Mouse (Mus musculus) MEL (cell line): ENCODE results near the gene Gm11595. TPM values are rescaled to one million over a fixed set of nuclear protein-coding genes. Genes with fewer than 3 reads are reported as not detected.

Experiments used
- DNase-seq: peaks from one replicate; pipeline ENCODE4 v3.0.0; 2011; ENCODE audit warnings: low read depth, low spot score
- H3K27ac ChIP-seq: 2 replicates; pipeline ENCODE4 v1.5.1; 2012; ENCODE audit warnings: low read depth, mild to moderate bottlenecking, control low read depth, low read length, moderate library complexity; ENCODE audit not compliant: control insufficient read depth
- H3K27me3 ChIP-seq, 2 experiments: fragments of 150-350 bp in 1 of 2; sonication (generic) in 1 of 2; 2 replicates each; pipeline ENCODE4 v1.6.1; 2012; ENCODE audit warnings: low read length in 2 of 2, mild to moderate bottlenecking in 2 of 2, improper control_type of control experiment in 1 of 2, moderate library complexity in 1 of 2; ENCODE audit not compliant: insufficient read depth in 2 of 2, control insufficient read depth in 1 of 2
- H3K36me3 ChIP-seq, 2 experiments: 2 replicates each; pipeline ENCODE4 v1.6.1; 2012 to 2014; ENCODE audit warnings: low read length in 2 of 2, improper control_type of control experiment in 1 of 2, inconsistent platforms in 1 of 2, mild to moderate bottlenecking in 1 of 2; ENCODE audit not compliant: insufficient read depth in 2 of 2, control insufficient read depth in 1 of 2
- H3K4me1 ChIP-seq, 2 experiments: fragments of 150-350 bp in 1 of 2; sonication (generic) in 1 of 2; 2 replicates each; pipeline ENCODE4 v1.6.1; 2012; ENCODE audit warnings: low read length in 2 of 2, improper control_type of control experiment in 1 of 2, mild to moderate bottlenecking in 1 of 2; ENCODE audit not compliant: insufficient read depth in 2 of 2, control insufficient read depth in 1 of 2
- H3K4me3 ChIP-seq, 2 experiments: fragments of 150-350 bp in 1 of 2; sonication (generic) in 1 of 2; 2 replicates each; pipeline ENCODE4 v1.5.1; 2012; ENCODE audit warnings: low read depth in 2 of 2, low read length in 2 of 2, mild to moderate bottlenecking in 2 of 2, moderate library complexity in 2 of 2, control low read depth in 1 of 2, improper control_type of control experiment in 1 of 2; ENCODE audit not compliant: control insufficient read depth in 1 of 2, insufficient read depth in 1 of 2
- H3K79me2 ChIP-seq: 2 replicates; pipeline ENCODE4 v1.6.1; 2012; ENCODE audit warnings: mild to moderate bottlenecking, low read length, moderate library complexity; ENCODE audit not compliant: control insufficient read depth, poor library complexity, insufficient read depth
- H3K9ac ChIP-seq: 2 replicates; pipeline ENCODE4 v1.6.1; 2012; ENCODE audit warnings: low read depth, mild to moderate bottlenecking, control low read depth, low read length, moderate library complexity; ENCODE audit not compliant: control insufficient read depth, poor library complexity, severe bottlenecking
- H3K9me3 ChIP-seq: fragments of 150-350 bp; sonication (generic); replicated peaks from 2 replicates; pipeline ENCODE4 v1.6.1; 2012; ENCODE audit warnings: mild to moderate bottlenecking, low read length, improper control_type of control experiment, moderate library complexity; ENCODE audit not compliant: insufficient read depth
- BHLHE40 ChIP-seq: IDR thresholded peaks from 2 replicates; pipeline ENCODE4 v1.6.1; 2012; ENCODE audit warnings: low read depth, mild to moderate bottlenecking, inconsistent platforms, low read length, improper control_type of control experiment, borderline replicate concordance
- CTCF ChIP-seq, 3 experiments: IDR thresholded peaks in 2 of 3; conservative IDR thresholded peaks in 1 of 3; 2 replicates each; pipeline ENCODE4 v1.5.1; 2011 to 2012; ENCODE audit warnings: low read length in 3 of 3, low read depth in 2 of 3, mild to moderate bottlenecking in 2 of 3, improper control_type of control experiment in 1 of 3, inconsistent platforms in 1 of 3, mixed read lengths in 1 of 3, moderate library complexity in 1 of 3; ENCODE audit not compliant: control insufficient read depth in 1 of 3, insufficient read depth in 1 of 3, poor library complexity in 1 of 3, severe bottlenecking in 1 of 3
- E2F4 ChIP-seq: IDR thresholded peaks from 2 replicates; pipeline ENCODE4 v1.6.1; 2011; ENCODE audit warnings: low read depth, low read length, improper control_type of control experiment, borderline replicate concordance
- ETS1 ChIP-seq: IDR thresholded peaks from 2 replicates; pipeline ENCODE4 v1.6.1; 2012; ENCODE audit warnings: low read depth, mild to moderate bottlenecking, inconsistent platforms, low read length, improper control_type of control experiment, moderate library complexity
- GATA1 ChIP-seq: IDR thresholded peaks from 2 replicates; pipeline ENCODE4 v1.6.1; 2011; ENCODE audit warnings: low read depth, low read length, improper control_type of control experiment
- MAFK ChIP-seq: IDR thresholded peaks from 2 replicates; pipeline ENCODE4 v1.6.1; 2011; ENCODE audit warnings: low read depth, mild to moderate bottlenecking, low read length, improper control_type of control experiment, borderline replicate concordance
- MAZ ChIP-seq: IDR thresholded peaks from 2 replicates; pipeline ENCODE4 v1.6.1; 2012; ENCODE audit warnings: low read depth, mild to moderate bottlenecking, inconsistent platforms, low read length, improper control_type of control experiment
- MEF2A ChIP-seq: IDR thresholded peaks from 2 replicates; pipeline ENCODE4 v1.6.1; 2014; ENCODE audit warnings: low read depth, mild to moderate bottlenecking, inconsistent platforms, low read length, improper control_type of control experiment; ENCODE audit not compliant: poor library complexity, insufficient replicate concordance, severe bottlenecking; ENCODE audit errors: extremely low read depth
- MXI1 ChIP-seq: IDR thresholded peaks from 2 replicates; pipeline ENCODE4 v1.6.1; 2011; ENCODE audit warnings: mild to moderate bottlenecking, low read depth, low read length, improper control_type of control experiment
- MYB ChIP-seq: IDR thresholded peaks from 2 replicates; pipeline ENCODE4 v1.6.1; 2011; ENCODE audit warnings: mild to moderate bottlenecking, low read depth, low read length, improper control_type of control experiment
- MYC ChIP-seq: IDR thresholded peaks from 2 replicates; pipeline ENCODE4 v1.6.1; 2011; ENCODE audit warnings: low read depth, mild to moderate bottlenecking, low read length, improper control_type of control experiment, moderate library complexity
- NELFE ChIP-seq: IDR thresholded peaks from 2 replicates; pipeline ENCODE4 v1.6.1; 2011; ENCODE audit warnings: low read depth, low read length, improper control_type of control experiment
- NRF1 ChIP-seq: IDR thresholded peaks from 2 replicates; pipeline ENCODE4 v1.6.1; 2014; ENCODE audit warnings: low read depth, mild to moderate bottlenecking, inconsistent platforms, low read length, improper control_type of control experiment, moderate library complexity; ENCODE audit not compliant: poor library complexity, insufficient read depth, severe bottlenecking
- POLR2AphosphoS5 ChIP-seq: IDR thresholded peaks from 2 replicates; pipeline ENCODE4 v1.6.1; 2012; ENCODE audit warnings: low read depth, borderline replicate concordance, mild to moderate bottlenecking, inconsistent platforms, low read length, moderate library complexity, mixed read lengths
- RAD21 ChIP-seq: IDR thresholded peaks from 2 replicates; pipeline ENCODE4 v1.6.1; 2011; ENCODE audit warnings: mild to moderate bottlenecking, low read depth, low read length, improper control_type of control experiment
- RCOR1 ChIP-seq: IDR thresholded peaks from 2 replicates; pipeline ENCODE4 v1.6.1; 2012; ENCODE audit warnings: low read depth, mild to moderate bottlenecking, inconsistent platforms, low read length, improper control_type of control experiment
- SIN3A ChIP-seq: IDR thresholded peaks from 2 replicates; pipeline ENCODE4 v1.6.1; 2012; ENCODE audit warnings: low read length, improper control_type of control experiment, inconsistent platforms
- SMC3 ChIP-seq: IDR thresholded peaks from 2 replicates; pipeline ENCODE4 v1.6.1; 2011; ENCODE audit warnings: low read depth, low read length, improper control_type of control experiment
- TAL1 ChIP-seq: IDR thresholded peaks from 2 replicates; pipeline ENCODE4 v1.6.1; 2012; ENCODE audit warnings: mild to moderate bottlenecking, inconsistent platforms, low read length, moderate library complexity, mixed read lengths
- TCF12 ChIP-seq: IDR thresholded peaks from 2 replicates; pipeline ENCODE4 v1.6.1; 2014; ENCODE audit warnings: low read depth, mild to moderate bottlenecking, inconsistent platforms, low read length, improper control_type of control experiment, moderate library complexity
- UBTF ChIP-seq: IDR thresholded peaks from 2 replicates; pipeline ENCODE4 v1.6.1; 2012; ENCODE audit warnings: low read depth, mild to moderate bottlenecking, inconsistent platforms, low read length, improper control_type of control experiment, moderate library complexity, borderline replicate concordance; ENCODE audit not compliant: insufficient read depth
- USF1 ChIP-seq: IDR thresholded peaks from 2 replicates; pipeline ENCODE4 v1.6.1; 2014; ENCODE audit warnings: low read depth, mild to moderate bottlenecking, inconsistent platforms, low read length, improper control_type of control experiment, moderate library complexity
- ZC3H11A ChIP-seq: IDR thresholded peaks from 2 replicates; pipeline ENCODE4 v1.6.1; 2012; ENCODE audit warnings: low read depth, mild to moderate bottlenecking, inconsistent platforms, low read length, improper control_type of control experiment
- ZKSCAN1 ChIP-seq: IDR thresholded peaks from 2 replicates; pipeline ENCODE4 v1.6.1; 2012; ENCODE audit warnings: low read depth, mild to moderate bottlenecking, inconsistent platforms, low read length, improper control_type of control experiment, moderate library complexity
- ZNF384 ChIP-seq: IDR thresholded peaks from 2 replicates; pipeline ENCODE4 v1.6.1; 2012; ENCODE audit warnings: low read depth, mild to moderate bottlenecking, inconsistent platforms, low read length, improper control_type of control experiment
- polyA plus RNA-seq, 2 experiments: library from polyadenylated mRNA; stranded (reverse) in 1 of 2; unstranded in 1 of 2; fragments of >175 nt in 1 of 2; fragments of >200 nt in 1 of 2; gene quantifications; 2 replicates each; pipeline versions ENCODE4 v1.2.1 to v1.2.4; 2012; ENCODE audit warnings: low replicate concordance in 2 of 2, low read depth in 1 of 2; ENCODE audit not compliant: insufficient read length in 2 of 2, insufficient read depth in 1 of 2, missing spikeins in 1 of 2
- total RNA-seq: library from RNA; depleted of rRNA; stranded (reverse); fragments of 300-350 nt; gene quantifications from 2 replicates; pipeline ENCODE4 v1.2.3, GENCODE M21; 2012

Gm11595 gene
- total and polyA plus RNA-seq, 3 experiments, result not detected

DNA sequence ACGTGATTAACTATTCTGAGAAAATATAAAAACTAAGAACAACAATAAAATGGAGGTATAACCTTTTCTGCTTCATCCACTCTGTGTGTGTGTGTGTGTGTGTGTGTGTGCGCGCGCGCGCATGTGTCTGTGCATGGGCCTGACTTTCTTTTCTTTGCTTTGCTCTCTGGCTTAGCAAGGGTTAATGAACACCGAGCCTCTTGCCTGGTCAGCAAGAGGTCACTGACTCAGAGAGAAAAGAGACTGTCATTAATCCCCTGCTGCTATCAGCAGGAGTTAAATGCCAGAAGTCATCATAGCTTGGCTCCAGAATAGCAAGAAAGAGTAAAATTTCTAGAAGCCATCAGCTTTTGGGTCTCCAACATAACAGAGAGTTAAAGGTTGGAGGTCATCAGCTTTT lies 5.7 kb upstream of the Gm11595 start:
- no peaks in the 10 kb centered on the region for H3K4me1 ChIP-seq
- H3K27me3 ChIP-seq, result no peaks in the 10 kb centered on the region
- no peaks in the 10 kb centered on the region for H3K9me3 ChIP-seq
- TF ChIP-seq RAD21 (no peak), POLR2AphosphoS5 (no peak), CTCF (IDR thresholded peaks at IDR 0.05 in 2 of 3, conservative IDR thresholded peaks at IDR 0.05 in 1 of 3; ENCODE audit: control insufficient read depth in 1 of 3, insufficient read depth in 1 of 3, low read depth in 2 of 3, low read length in 3 of 3, poor library complexity in 1 of 3, severe bottlenecking in 1 of 3) (no peak), TCF12 (no peak), TAL1 (no peak), ZNF384 (no peak), BHLHE40 (no peak), MYC (no peak), MEF2A (no peak), SMC3 (no peak), ETS1 (no peak), MAZ (no peak), RCOR1 (no peak), UBTF (no peak), ZC3H11A (no peak), NRF1 (no peak), MXI1 (no peak)
- no peak overlapping the region for H3K9ac ChIP-seq
- DNase-seq, result no peak
- no peak overlapping the region for H3K27ac ChIP-seq
- H3K36me3 ChIP-seq, result no peaks in the 10 kb centered on the region
- no peaks in the 10 kb centered on the region for H3K79me2 ChIP-seq
- H3K4me3 ChIP-seq, result no peak overlapping the region

DNA sequence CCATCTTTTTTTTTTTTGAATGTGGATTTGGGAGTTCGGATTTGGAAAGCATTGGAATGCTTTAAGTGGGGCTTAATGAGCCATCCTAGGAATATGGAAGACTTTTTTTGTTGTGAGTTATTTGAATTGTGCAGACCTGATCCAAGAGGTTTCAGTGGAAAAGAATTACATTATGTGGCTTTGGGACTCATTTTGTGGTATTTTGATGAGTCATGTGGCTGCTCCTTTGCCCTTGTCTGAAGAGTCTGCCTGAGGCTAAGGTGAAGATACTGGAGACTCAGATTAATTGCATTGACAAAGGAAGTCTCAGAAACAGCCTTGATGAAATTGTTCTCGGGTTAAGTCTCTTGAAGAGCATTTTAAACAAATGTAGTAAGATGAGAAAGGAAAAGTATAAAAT lies 4.3 kb downstream of the Gm11595 start:
- Histone ChIP-seq H3K4me1 (no peaks in the 10 kb centered on the region), H3K27ac (no peak overlapping the region), H3K79me2 (no peaks in the 10 kb centered on the region), H3K4me3 (no peak overlapping the region), H3K9ac (no peak overlapping the region), H3K27me3 (no peaks in the 10 kb centered on the region)
- DNase-seq, result no peak
- TF ChIP-seq USF1, result no peak
- no peak for TF ChIP-seq ZC3H11A
- TF ChIP-seq ZKSCAN1, result no peak
- no peak for TF ChIP-seq GATA1
- TF ChIP-seq E2F4, result no peak
- no peak for TF ChIP-seq NELFE
- no peak for TF ChIP-seq SIN3A
- no peak for TF ChIP-seq MYB
- TF ChIP-seq MAFK, result no peak
- TF ChIP-seq MXI1, result no peak
- no peak for TF ChIP-seq TCF12
- TF ChIP-seq, all 39 proteins: peak for 0
- Histone ChIP-seq H3K9me3 (no peaks in the 10 kb centered on the region), H3K36me3 (no peaks in the 10 kb centered on the region)
